Mouse (Mus musculus) limb, embryonic 13.5 days (tissue): ENCODE data around the gene Trappc10. TPM values are rescaled to one million over a fixed set of nuclear protein-coding genes. Genes with fewer than 3 reads are reported as not detected.
"Not testable (repeated sequence)": the region's sequence is repeated elsewhere in the genome, so short reads cannot be mapped to it uniquely, and the experiment has no call there.

Source experiments
- ATAC-seq: fragments of 200-750 bp; cut with Nextera tagmentation; 2 replicates; pipeline ENCODE4 v1.8.0; 2017; ENCODE audit warnings: low read depth, moderate number of reproducible peaks, moderate TSS enrichment; ENCODE audit not compliant: low FRiP score
- H3K27ac ChIP-seq: fragments of 300-500 bp; sonication (generic); 2 replicates; pipeline ENCODE4 v1.5.1; 2015; ENCODE audit warnings: inconsistent platforms, mild to moderate bottlenecking, moderate library complexity
- H3K27me3 ChIP-seq: fragments of 300-500 bp; sonication (generic); 2 replicates; pipeline ENCODE4 v1.6.1; 2015; ENCODE audit warnings: mild to moderate bottlenecking, inconsistent platforms
- H3K36me3 ChIP-seq: fragments of 300-500 bp; sonication (generic); 2 replicates; pipeline ENCODE4 v1.6.1; 2015; ENCODE audit warnings: inconsistent platforms, mild to moderate bottlenecking, moderate library complexity
- H3K4me1 ChIP-seq: fragments of 300-500 bp; sonication (generic); 2 replicates; pipeline ENCODE4 v1.6.1; 2015; ENCODE audit warnings: inconsistent platforms
- H3K4me2 ChIP-seq: fragments of 300-500 bp; sonication (generic); replicated peaks from 2 replicates; pipeline ENCODE4 v1.6.1; 2015; ENCODE audit warnings: inconsistent platforms, mild to moderate bottlenecking, moderate library complexity
- H3K4me3 ChIP-seq: fragments of 300-500 bp; sonication (generic); 2 replicates; pipeline ENCODE4 v1.5.1; 2015; ENCODE audit warnings: moderate library complexity, mild to moderate bottlenecking, inconsistent platforms
- H3K9ac ChIP-seq: fragments of 300-500 bp; sonication (generic); 2 replicates; pipeline ENCODE4 v1.6.1; 2015; ENCODE audit warnings: mild to moderate bottlenecking, inconsistent platforms
- H3K9me3 ChIP-seq: fragments of 300-500 bp; sonication (generic); 2 replicates; pipeline ENCODE4 v1.6.1; 2016; ENCODE audit warnings: inconsistent platforms
- WGBS: fragments of 180-500 bp; shearing (Covaris S2); methylation state at CpG from one replicate; pipeline ENCODE4 v1.1.7; 2015; 5-methylcytosine and 5-hydroxymethylcytosine counted together
- polyA plus RNA-seq: library from polyadenylated mRNA; unstranded; fragments of >200 nt; fragmentation: Nextera tagmentation; extraction: Ambion mirVana; gene quantifications from 2 replicates; pipeline ENCODE4 v1.2.1, GENCODE M21; 2015

The Trappc10 gene
- polyA plus RNA-seq, 1 experiment from 2014 or later, result 13.3 TPM

DNA sequence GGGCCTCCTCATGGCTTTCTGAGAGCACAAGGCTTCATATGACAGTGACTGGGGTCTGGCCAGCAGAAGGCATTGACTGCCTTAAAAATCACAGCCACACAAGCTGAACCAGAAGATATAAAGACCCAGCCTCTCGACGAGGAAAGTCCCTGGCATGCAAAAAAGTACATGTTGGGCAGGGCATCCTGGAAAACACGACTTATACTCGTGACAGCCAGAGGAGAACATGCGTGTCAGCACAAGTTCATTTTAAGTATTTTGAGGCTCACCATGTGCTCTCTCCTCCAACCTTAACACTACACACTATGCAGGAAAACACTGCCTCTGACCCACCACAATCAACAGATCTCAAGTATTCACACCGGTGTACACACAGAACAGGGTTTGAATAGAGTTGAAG lies 20.3 kb downstream of the Trappc10 start:
- 86% methylated on average over 6 of the region's 6 CpGs for WGBS

DNA sequence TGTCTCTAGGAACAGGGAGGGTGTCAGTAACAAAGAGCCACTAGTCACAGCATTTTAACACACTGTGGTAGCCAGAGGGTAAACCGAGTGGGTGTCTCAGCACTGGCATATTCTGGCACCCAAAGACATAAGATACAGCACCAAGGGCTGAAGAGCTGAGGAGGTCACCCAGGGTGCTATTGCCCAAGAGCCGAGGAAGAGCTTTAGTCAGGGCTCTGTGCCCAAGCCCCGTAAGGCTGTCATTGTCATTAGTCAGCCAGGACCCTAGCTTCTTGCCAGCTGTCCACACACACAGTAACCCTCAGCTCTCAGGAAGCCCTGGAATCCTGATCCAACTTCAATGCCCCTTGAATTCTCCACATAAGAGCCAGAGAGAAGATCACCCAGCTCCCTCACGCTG lies 21.5 kb downstream of the Trappc10 start:
- no peaks in the 10 kb centered on the region for H3K9me3 ChIP-seq
- ATAC-seq, result no peak
- WGBS, result 88% methylated on average over 4 of the region's 4 CpGs
- no peak overlapping the region for H3K4me2 ChIP-seq
- no peaks in the 10 kb centered on the region for H3K27me3 ChIP-seq
- H3K9ac ChIP-seq, result no peak overlapping the region
- no peak overlapping the region for H3K27ac ChIP-seq
- no peaks in the 10 kb centered on the region for H3K4me1 ChIP-seq
- H3K4me3 ChIP-seq, result no peak overlapping the region
- peaks cover 75% of the 10 kb centered on the region for H3K36me3 ChIP-seq

More for the DNA sequence above, 20.3 kb downstream of the Trappc10 start:
- H3K27me3 ChIP-seq, result no peaks in the 10 kb centered on the region
- H3K4me1 ChIP-seq, result no peaks in the 10 kb centered on the region
- peaks cover 76% of the 10 kb centered on the region for H3K36me3 ChIP-seq
- no peak overlapping the region for H3K4me3 ChIP-seq
- ATAC-seq, result no peak
- H3K9ac ChIP-seq, result no peak overlapping the region
- no peak overlapping the region for H3K27ac ChIP-seq
- H3K4me2 ChIP-seq, result no peak overlapping the region
- no peaks in the 10 kb centered on the region for H3K9me3 ChIP-seq

- no peak overlapping the region for H3K9ac ChIP-seq
- H3K4me1 ChIP-seq, result no peaks in the 10 kb centered on the region
- H3K4me3 ChIP-seq, result no peak overlapping the region
- no peaks in the 10 kb centered on the region for H3K27me3 ChIP-seq
- peaks cover 78% of the 10 kb centered on the region for H3K36me3 ChIP-seq
- H3K9me3 ChIP-seq, result no peaks in the 10 kb centered on the region
- no peak overlapping the region for H3K4me2 ChIP-seq
- H3K27ac ChIP-seq, result no peak overlapping the region
- no peak for ATAC-seq
- WGBS, result 94% methylated on average over 7 of the region's 7 CpGs
These were observed 23.1 kb downstream of the Trappc10 start for GRCm38 (mm10) chr10:78221315-78221714.

GRCm38 (mm10) chr10:78219528-78219927 lies 24.9 kb downstream of the Trappc10 start:
- Histone ChIP-seq H3K27me3 (no peaks in the 10 kb centered on the region), H3K4me2 (no peak overlapping the region), H3K9me3 (no peaks in the 10 kb centered on the region), H3K36me3 (peaks cover 88% of the 10 kb centered on the region), H3K27ac (no peak overlapping the region), H3K9ac (no peak overlapping the region), H3K4me1 (no peaks in the 10 kb centered on the region), H3K4me3 (no peak overlapping the region)
- WGBS, result 88% methylated on average over 1 of the region's 1 CpGs
- ATAC-seq, result no peak

GRCm38 (mm10) chr10:78218576-78218975 lies 25.9 kb downstream of the Trappc10 start:
- Histone ChIP-seq H3K4me2 (no peak overlapping the region), H3K9me3 (no peaks in the 10 kb centered on the region), H3K4me3 (no peak overlapping the region), H3K4me1 (no peaks in the 10 kb centered on the region), H3K27me3 (no peaks in the 10 kb centered on the region), H3K9ac (no peak overlapping the region), H3K27ac (no peak overlapping the region), H3K36me3 (peaks cover 95% of the 10 kb centered on the region)
- WGBS, result 81% methylated on average over 6 of the region's 6 CpGs
- no peak for ATAC-seq

DNA sequence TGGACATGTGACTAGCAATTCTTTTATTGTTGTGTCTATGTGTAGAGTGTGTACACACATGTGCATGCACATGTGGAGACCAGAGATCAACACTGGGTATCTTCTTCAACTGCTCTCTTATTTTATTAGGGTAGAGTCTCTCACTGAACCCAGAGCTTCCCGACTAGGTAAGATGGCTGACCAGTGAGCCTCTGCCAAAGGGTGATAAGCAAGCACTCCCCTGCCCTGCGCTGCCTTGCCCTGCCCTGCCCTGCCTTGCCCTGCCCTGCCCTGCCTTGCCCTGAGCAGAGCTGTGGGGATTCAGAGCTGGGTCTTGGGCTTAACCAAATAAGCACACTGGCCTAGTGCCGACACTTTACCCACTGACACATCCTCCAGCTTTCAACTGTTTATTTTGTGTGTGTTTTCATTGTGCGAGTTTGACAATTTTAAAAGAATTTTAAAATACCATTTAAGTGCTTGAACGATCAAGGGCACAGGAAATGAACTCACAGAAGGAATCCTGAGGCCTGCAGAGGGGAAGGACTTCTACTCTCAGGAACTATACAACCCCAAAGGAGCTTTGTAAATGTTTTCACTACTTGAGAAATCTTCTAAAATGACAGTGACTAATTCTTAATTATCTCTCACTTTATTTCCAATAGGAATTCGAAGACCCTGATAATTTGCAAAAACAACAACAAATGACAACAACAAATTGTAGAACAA lies 27.9 kb downstream of the Trappc10 start:
- 87% methylated on average over 6 of the region's 6 CpGs for WGBS
- peaks cover 97% of the 10 kb centered on the region for H3K36me3 ChIP-seq
- no peaks in the 10 kb centered on the region for H3K9me3 ChIP-seq
- no peak overlapping the region for H3K27ac ChIP-seq
- no peaks in the 10 kb centered on the region for H3K4me1 ChIP-seq
- ATAC-seq, result no peak
- no peaks in the 10 kb centered on the region for H3K27me3 ChIP-seq
- H3K4me3 ChIP-seq, result no peak overlapping the region
- H3K4me2 ChIP-seq, result no peak overlapping the region
- H3K9ac ChIP-seq, result no peak overlapping the region

DNA sequence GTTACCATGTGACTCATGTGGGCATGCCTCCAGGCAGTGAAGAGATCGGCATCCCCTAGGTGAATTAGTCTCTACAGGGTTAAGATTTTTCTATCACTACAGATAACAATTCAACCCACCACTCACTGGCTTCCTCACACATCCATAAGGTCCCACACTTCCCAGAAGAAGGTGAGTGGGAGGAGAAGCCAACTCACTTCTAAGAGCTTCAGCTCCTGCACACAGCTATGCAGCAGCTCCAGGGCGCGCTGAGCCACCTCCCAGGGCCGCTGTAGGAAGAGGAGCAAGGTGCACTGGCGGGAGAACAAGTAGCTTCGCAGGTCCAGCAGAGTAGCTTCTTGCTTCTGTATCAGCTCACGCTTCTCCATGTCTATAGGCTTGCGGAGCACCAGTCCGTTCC lies 30.1 kb downstream of the Trappc10 start:
- H3K27me3 ChIP-seq, result no peaks in the 10 kb centered on the region
- no peak overlapping the region for H3K4me3 ChIP-seq
- no peaks in the 10 kb centered on the region for H3K4me1 ChIP-seq
- H3K36me3 ChIP-seq, result peaks cover 98% of the 10 kb centered on the region
- no peak overlapping the region for H3K27ac ChIP-seq
- H3K9ac ChIP-seq, result no peak overlapping the region
- H3K9me3 ChIP-seq, result no peaks in the 10 kb centered on the region
- ATAC-seq, result no peak
- H3K4me2 ChIP-seq, result no peak overlapping the region
- 90% methylated on average over 9 of the region's 9 CpGs for WGBS

DNA sequence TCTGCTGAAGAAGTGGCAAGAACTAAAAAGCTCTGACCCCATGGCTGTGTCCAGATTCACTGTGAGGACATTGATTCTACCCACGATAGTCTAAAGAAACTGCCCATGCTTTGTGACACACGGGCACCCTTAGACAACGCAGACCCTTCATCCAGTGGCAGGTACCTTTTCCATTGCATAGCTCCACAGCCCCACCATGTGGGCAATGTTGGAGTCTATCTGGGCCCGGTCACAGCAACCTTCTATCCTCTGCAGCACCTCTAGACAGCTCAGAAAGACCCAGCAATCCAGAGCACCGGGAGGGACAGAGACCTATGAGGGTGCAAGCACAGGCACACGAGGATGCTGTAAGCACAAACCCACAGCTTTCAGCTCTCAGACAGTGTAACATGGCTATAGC lies 33.1 kb downstream of the Trappc10 start:
- Histone ChIP-seq H3K27ac (no peak overlapping the region), H3K4me2 (no peak overlapping the region), H3K36me3 (peaks cover 97% of the 10 kb centered on the region)

GRCm38 (mm10) chr10:78201182-78201581 lies 43.3 kb downstream of the Trappc10 start:
- H3K4me2 ChIP-seq, result no peak overlapping the region
- H3K27me3 ChIP-seq, result no peaks in the 10 kb centered on the region
- H3K4me1 ChIP-seq, result no peaks in the 10 kb centered on the region
- H3K36me3 ChIP-seq, result peaks cover 96% of the 10 kb centered on the region
- H3K9me3 ChIP-seq, result no peaks in the 10 kb centered on the region
- H3K27ac ChIP-seq, result no peak overlapping the region
- no peak overlapping the region for H3K4me3 ChIP-seq
- no peak overlapping the region for H3K9ac ChIP-seq
- 92% methylated on average over 4 of the region's 4 CpGs for WGBS
- ATAC-seq, result no peak

More for the DNA sequence above, 33.1 kb downstream of the Trappc10 start:
- H3K4me3 ChIP-seq, result no peak overlapping the region
- 76% methylated on average over 6 of the region's 6 CpGs for WGBS
- no peaks in the 10 kb centered on the region for H3K27me3 ChIP-seq
- ATAC-seq, result no peak
- no peak overlapping the region for H3K9ac ChIP-seq
- no peaks in the 10 kb centered on the region for H3K4me1 ChIP-seq
- no peaks in the 10 kb centered on the region for H3K9me3 ChIP-seq

- Histone ChIP-seq H3K36me3 (peaks cover 100% of the 10 kb centered on the region), H3K27me3 (no peaks in the 10 kb centered on the region)
- WGBS, result 92% methylated on average over 5 of the region's 5 CpGs
These were observed 51.5 kb downstream of the Trappc10 start for GRCm38 (mm10) chr10:78192933-78193332.

GRCm38 (mm10) chr10:78186076-78186475 lies 58.4 kb downstream of the Trappc10 start:
- 93% methylated on average over 4 of the region's 4 CpGs for WGBS
- H3K9me3 ChIP-seq, ATAC-seq, H3K4me2 ChIP-seq, H3K27me3 ChIP-seq, H3K4me1 ChIP-seq, H3K9ac ChIP-seq, H3K4me3 ChIP-seq, H3K27ac ChIP-seq: not testable (repeated sequence)
- H3K36me3 ChIP-seq, result peaks cover 64% of the 10 kb centered on the region

More at GRCm38 (mm10) chr10:78192933-78193332, 51.5 kb downstream of the Trappc10 start:
- Histone ChIP-seq H3K4me2 (no peak overlapping the region), H3K4me1 (no peaks in the 10 kb centered on the region), H3K4me3 (no peak overlapping the region), H3K9me3 (no peaks in the 10 kb centered on the region), H3K9ac (no peak overlapping the region), H3K27ac (no peak overlapping the region)
- no peak for ATAC-seq

GRCm38 (mm10) chr10:78185381-78185725 lies 59.1 kb downstream of the Trappc10 start:
- peak; percentile 37 for ATAC-seq

More at GRCm38 (mm10) chr10:78185381-78185725, 59.1 kb downstream of the Trappc10 start:
- no peaks in the 10 kb centered on the region for H3K9me3 ChIP-seq
- peak overlapping the region; percentile 91 for H3K4me2 ChIP-seq
- WGBS, result 14% methylated on average over 9 of the region's 9 CpGs
- peaks cover 8% of the 10 kb centered on the region for H3K4me1 ChIP-seq
- peak overlapping the region; percentile 74 for H3K4me3 ChIP-seq
- peaks cover 64% of the 10 kb centered on the region for H3K36me3 ChIP-seq
- H3K9ac ChIP-seq, result peak overlapping the region; percentile 57; the same call in 1 of the 2 replicates
- peak overlapping the region; percentile 77; the same call in 1 of the 2 replicates for H3K27ac ChIP-seq
- no peaks in the 10 kb centered on the region for H3K27me3 ChIP-seq
